ENCODE assay signal across 25 mouse cellular contexts in the genomic region with DNA sequence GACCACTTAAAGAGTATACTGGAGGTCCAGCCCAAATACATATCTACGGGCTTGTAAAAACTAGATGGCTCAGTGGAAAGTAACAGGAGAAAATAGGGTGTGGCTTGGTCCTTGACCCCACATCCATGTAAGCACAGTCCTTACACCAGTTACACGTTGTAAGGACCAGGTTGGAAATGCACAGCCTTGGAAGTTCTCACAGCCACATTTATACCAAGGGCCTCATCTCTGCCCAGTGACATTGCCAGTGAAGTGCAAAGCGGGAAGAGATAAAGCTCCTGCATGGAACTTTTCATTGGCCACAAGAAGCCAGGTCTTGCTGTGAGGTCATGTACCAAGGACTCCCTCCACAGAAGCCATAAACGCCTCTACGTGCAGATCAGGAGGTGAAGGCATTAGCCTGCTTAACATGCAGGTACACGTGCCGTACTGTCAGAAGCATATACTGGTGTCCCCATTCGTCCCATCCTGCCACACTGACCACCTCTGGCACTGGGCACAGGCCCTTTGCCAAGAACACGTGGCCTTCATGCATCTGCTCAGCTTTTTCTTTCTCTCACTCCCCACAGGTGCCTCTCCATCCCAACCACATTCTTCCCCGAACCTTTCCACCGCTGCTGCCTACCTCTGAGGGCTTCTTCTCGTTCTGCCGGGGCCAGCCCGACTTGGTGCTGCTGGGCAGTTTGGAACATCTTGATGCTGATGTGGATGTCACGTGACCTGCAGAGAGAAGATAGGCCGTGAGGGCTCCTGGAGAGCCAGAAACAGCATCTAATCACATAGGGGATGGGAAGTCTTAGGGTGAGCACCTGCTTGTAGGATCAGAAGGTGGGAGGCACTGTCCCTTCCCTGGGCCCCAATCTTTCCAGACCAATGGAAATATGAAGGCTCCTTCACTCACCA.
"Had no signal": no experiment of that assay in that cellular context is flagged by ENCODE, and none has a peak within 500 bp of the region (broad histone marks: within the 10 kb centered on the region; RNA-seq: fewer than 3 reads in every experiment).

No protein-coding gene starts in this region.

- ATAC-seq: hindbrain, postnatal 0 days had no signal

- H3K9ac ChIP-seq: heart, embryonic 13.5 days; heart, embryonic 15.5 days; hindbrain, embryonic 13.5 days; hindbrain, embryonic 15.5 days; kidney, embryonic 15.5 days; limb, embryonic 13.5 days; limb, embryonic 15.5 days had no signal

- H3K4me2 ChIP-seq: heart, embryonic 11.5 days; heart, embryonic 13.5 days; heart, embryonic 15.5 days; hindbrain, embryonic 13.5 days; hindbrain, embryonic 15.5 days; kidney, embryonic 15.5 days; limb, embryonic 13.5 days; limb, embryonic 15.5 days; liver, embryonic 11.5 days had no signal

- DNase-seq: gastrocnemius, postnatal 14 days; gastrocnemius, postnatal 36 days; heart, adult 11 months; heart, adult 2 months; heart, postnatal 14 days; heart, postnatal 36 days; kidney, adult 11 months; kidney, adult 2 months; kidney, adult 9 months; kidney, postnatal 14 days; kidney, postnatal 36 days; layer of hippocampus, adult 9-11 months; layer of hippocampus, postnatal 36 days; left cerebral cortex, postnatal 4 days had no signal

- H3K27ac ChIP-seq: heart, adult 2 months; heart, embryonic 13.5 days; heart, embryonic 15.5 days; hindbrain, embryonic 13.5 days; hindbrain, embryonic 15.5 days; hindbrain, postnatal 0 days; kidney, embryonic 15.5 days; kidney, postnatal 0 days; limb, embryonic 13.5 days; limb, embryonic 15.5 days had no signal

- H3K4me1 ChIP-seq: hindbrain, embryonic 15.5 days had no signal

- H3K27me3 ChIP-seq: heart, embryonic 13.5 days; heart, embryonic 15.5 days; hindbrain, embryonic 13.5 days; hindbrain, embryonic 15.5 days; limb, embryonic 13.5 days; limb, embryonic 15.5 days had no signal

- H3K9me3 ChIP-seq: heart, embryonic 13.5 days; heart, embryonic 15.5 days; hindbrain, embryonic 13.5 days; hindbrain, embryonic 15.5 days; kidney, embryonic 15.5 days; limb, embryonic 13.5 days; limb, embryonic 15.5 days had no signal

- H3K36me3 ChIP-seq: heart, embryonic 13.5 days; heart, embryonic 15.5 days; hindbrain, embryonic 13.5 days; hindbrain, embryonic 15.5 days; kidney, embryonic 15.5 days had no signal

- H3K4me3 ChIP-seq: heart, adult 2 months; heart, embryonic 13.5 days; heart, embryonic 15.5 days; hindbrain, embryonic 13.5 days; hindbrain, embryonic 15.5 days; kidney, embryonic 15.5 days; limb, embryonic 13.5 days; limb, embryonic 15.5 days had no signal
